Mouse (Mus musculus) hindbrain, embryonic 11.5 days (tissue): ENCODE measurements around the gene Stag1. TPM values are rescaled to one million over a fixed set of nuclear protein-coding genes. Genes with fewer than 3 reads are reported as not detected.

Experiments
- ATAC-seq: fragments of 200-750 bp; cut with Nextera tagmentation; 2 replicates; pipeline ENCODE4 v1.8.0; 2017; ENCODE audit warnings: mild to moderate bottlenecking, moderate TSS enrichment, moderate library complexity; ENCODE audit not compliant: low FRiP score
- DNase-seq: peaks from one replicate; pipeline ENCODE4 v3.0.0-alpha.2; 2015; ENCODE audit warnings: low spot score
- H3K27ac ChIP-seq: fragments of 300-500 bp; sonication (generic); 2 replicates; pipeline ENCODE4 v1.5.1; 2014; ENCODE audit warnings: mild to moderate bottlenecking, low read depth, low read length
- H3K27me3 ChIP-seq: fragments of 300-500 bp; sonication (generic); 2 replicates; pipeline ENCODE4 v1.6.1; 2014; ENCODE audit warnings: mild to moderate bottlenecking, low read length, moderate library complexity, mixed read lengths; ENCODE audit not compliant: control insufficient read depth, insufficient read depth
- H3K36me3 ChIP-seq: fragments of 300-500 bp; sonication (generic); 2 replicates; pipeline ENCODE4 v1.6.1; 2014; ENCODE audit warnings: mild to moderate bottlenecking, low read length, moderate library complexity, mixed read lengths; ENCODE audit not compliant: control insufficient read depth, insufficient read depth
- H3K4me1 ChIP-seq: fragments of 300-500 bp; sonication (generic); replicated peaks from 2 replicates; pipeline ENCODE4 v1.6.1; 2014; ENCODE audit warnings: low read length, mixed read lengths; ENCODE audit not compliant: control insufficient read depth, insufficient read depth
- H3K4me2 ChIP-seq: fragments of 300-500 bp; sonication (generic); replicated peaks from 2 replicates; pipeline ENCODE4 v1.6.1; 2014; ENCODE audit warnings: mild to moderate bottlenecking, low read depth, low read length
- H3K4me3 ChIP-seq: fragments of 300-500 bp; sonication (generic); 2 replicates; pipeline ENCODE4 v1.5.1; 2014; ENCODE audit warnings: low read depth, low read length
- H3K9ac ChIP-seq: fragments of 300-500 bp; sonication (generic); 2 replicates; pipeline ENCODE4 v1.6.1; 2014; ENCODE audit warnings: low read depth, low read length
- H3K9me3 ChIP-seq: fragments of 300-500 bp; sonication (generic); 2 replicates; pipeline ENCODE4 v1.6.1; 2016; ENCODE audit warnings: low read length; ENCODE audit not compliant: control insufficient read depth
- WGBS: fragments of 180-500 bp; shearing (Covaris S2); extraction: QIAGEN DNeasy Blood & Tissue Kit; methylation state at CpG from one replicate; pipeline ENCODE4 v1.1.7; 2014; 5-methylcytosine and 5-hydroxymethylcytosine counted together
- polyA plus RNA-seq: library from polyadenylated mRNA; unstranded; fragments of >200 nt; fragmentation: Nextera tagmentation; extraction: Ambion mirVana; gene quantifications from 2 replicates; pipeline ENCODE4 v1.2.1, GENCODE M21; 2014

The Stag1 gene
- polyA plus RNA-seq, 1 experiment from 2014 or later: 57.4 TPM

GRCm38 (mm10) chr9:100982786-100983185, 385.2 kb downstream of the Stag1 start:
- 93% methylated on average over 7 of the region's 7 CpGs for WGBS
- H3K4me3 ChIP-seq: no peak overlapping the region
- ATAC-seq: no peak

GRCm38 (mm10) chr9:100984381-100985310, 387.0 kb downstream of the Stag1 start:
- H3K4me3 ChIP-seq: no peak overlapping the region
- ATAC-seq: no peak
- no peaks in the 10 kb centered on the region for H3K9me3 ChIP-seq
- H3K27ac ChIP-seq: no peak overlapping the region
- 96% methylated on average over 25 of the region's 25 CpGs for WGBS
- no peak overlapping the region for H3K4me2 ChIP-seq
- DNase-seq: no peak
- H3K27me3 ChIP-seq: no peaks in the 10 kb centered on the region
- H3K4me1 ChIP-seq: no peaks in the 10 kb centered on the region
- no peak overlapping the region for H3K9ac ChIP-seq
- H3K36me3 ChIP-seq: no peaks in the 10 kb centered on the region

More at GRCm38 (mm10) chr9:100982786-100983185, 385.2 kb downstream of the Stag1 start:
- H3K9ac ChIP-seq: no peak overlapping the region
- no peak overlapping the region for H3K27ac ChIP-seq
- no peaks in the 10 kb centered on the region for H3K27me3 ChIP-seq
- H3K4me1 ChIP-seq: no peaks in the 10 kb centered on the region
- H3K9me3 ChIP-seq: no peaks in the 10 kb centered on the region
- no peak for DNase-seq
- no peaks in the 10 kb centered on the region for H3K36me3 ChIP-seq
- no peak overlapping the region for H3K4me2 ChIP-seq

GRCm38 (mm10) chr9:100987006-100987405, 389.4 kb downstream of the Stag1 start:
- no peak for DNase-seq
- Histone ChIP-seq H3K36me3 (no peaks in the 10 kb centered on the region), H3K4me3 (no peak overlapping the region), H3K4me2 (no peak overlapping the region), H3K27ac (no peak overlapping the region), H3K9me3 (no peaks in the 10 kb centered on the region), H3K9ac (no peak overlapping the region), H3K4me1 (no peaks in the 10 kb centered on the region), H3K27me3 (no peaks in the 10 kb centered on the region)
- 94% methylated on average over 5 of the region's 5 CpGs for WGBS
- no peak for ATAC-seq

GRCm38 (mm10) chr9:100987850-100988249, 390.3 kb downstream of the Stag1 start:
- no peak for DNase-seq
- Histone ChIP-seq H3K9me3 (no peaks in the 10 kb centered on the region), H3K9ac (no peak overlapping the region), H3K27ac (no peak overlapping the region), H3K4me3 (no peak overlapping the region), H3K36me3 (no peaks in the 10 kb centered on the region), H3K4me2 (no peak overlapping the region), H3K27me3 (no peaks in the 10 kb centered on the region), H3K4me1 (no peaks in the 10 kb centered on the region)
- 95% methylated on average over 3 of the region's 3 CpGs for WGBS
- no peak for ATAC-seq

- 91% methylated on average over 5 of the region's 5 CpGs for WGBS
- no peak for DNase-seq
- H3K9me3 ChIP-seq: no peaks in the 10 kb centered on the region
Observed at GRCm38 (mm10) chr9:100990609-100991008, 393.0 kb downstream of the Stag1 start.

GRCm38 (mm10) chr9:100991321-100991720, 393.7 kb downstream of the Stag1 start:
- no peaks in the 10 kb centered on the region for H3K9me3 ChIP-seq
- no peak overlapping the region for H3K4me2 ChIP-seq
- ATAC-seq (no peak), DNase-seq (no peak)
- 100% methylated on average over 2 of the region's 2 CpGs for WGBS
- H3K9ac ChIP-seq: no peak overlapping the region
- no peak overlapping the region for H3K4me3 ChIP-seq
- H3K4me1 ChIP-seq: no peaks in the 10 kb centered on the region
- H3K36me3 ChIP-seq: no peaks in the 10 kb centered on the region
- no peak overlapping the region for H3K27ac ChIP-seq
- no peaks in the 10 kb centered on the region for H3K27me3 ChIP-seq

More at GRCm38 (mm10) chr9:100990609-100991008, 393.0 kb downstream of the Stag1 start:
- H3K4me1 ChIP-seq: no peaks in the 10 kb centered on the region
- no peak for ATAC-seq
- no peak overlapping the region for H3K27ac ChIP-seq
- H3K36me3 ChIP-seq: no peaks in the 10 kb centered on the region
- H3K9ac ChIP-seq: no peak overlapping the region
- H3K4me2 ChIP-seq: no peak overlapping the region
- no peak overlapping the region for H3K4me3 ChIP-seq
- no peaks in the 10 kb centered on the region for H3K27me3 ChIP-seq

- H3K36me3 ChIP-seq: no peaks in the 10 kb centered on the region
- no peak overlapping the region for H3K4me2 ChIP-seq
- no peaks in the 10 kb centered on the region for H3K9me3 ChIP-seq
- no peak for DNase-seq
- 83% methylated on average over 2 of the region's 2 CpGs for WGBS
- H3K4me3 ChIP-seq: no peak overlapping the region
- ATAC-seq: no peak
- H3K9ac ChIP-seq: no peak overlapping the region
- no peak overlapping the region for H3K27ac ChIP-seq
- no peaks in the 10 kb centered on the region for H3K4me1 ChIP-seq
- no peaks in the 10 kb centered on the region for H3K27me3 ChIP-seq
Observed at GRCm38 (mm10) chr9:100992191-100992590, 394.6 kb downstream of the Stag1 start.

- no peak for ATAC-seq
- H3K9ac ChIP-seq: no peak overlapping the region
- no peak for DNase-seq
- no peak overlapping the region for H3K27ac ChIP-seq
- H3K36me3 ChIP-seq: no peaks in the 10 kb centered on the region
- H3K4me1 ChIP-seq: no peaks in the 10 kb centered on the region
- no peak overlapping the region for H3K4me3 ChIP-seq
- no peaks in the 10 kb centered on the region for H3K9me3 ChIP-seq
- no peak overlapping the region for H3K4me2 ChIP-seq
- H3K27me3 ChIP-seq: no peaks in the 10 kb centered on the region
- WGBS: 88% methylated on average over 4 of the region's 4 CpGs
Observed at GRCm38 (mm10) chr9:100993937-100994336, 396.3 kb downstream of the Stag1 start.

GRCm38 (mm10) chr9:100997138-100997537, 399.5 kb downstream of the Stag1 start:
- no peak overlapping the region for H3K4me3 ChIP-seq
- H3K4me1 ChIP-seq: no peaks in the 10 kb centered on the region
- H3K9ac ChIP-seq: no peak overlapping the region
- no peaks in the 10 kb centered on the region for H3K36me3 ChIP-seq
- no peak overlapping the region for H3K4me2 ChIP-seq
- no peaks in the 10 kb centered on the region for H3K9me3 ChIP-seq
- no peak for ATAC-seq
- H3K27ac ChIP-seq: no peak overlapping the region
- DNase-seq: no peak
- WGBS: 97% methylated on average over 2 of the region's 2 CpGs
- no peaks in the 10 kb centered on the region for H3K27me3 ChIP-seq
